Mouse (Mus musculus) splenic B cell, adult 2 months (primary cell): ENCODE data around the gene Calml4.

Experiments
- DNase-seq: peaks from one replicate; pipeline ENCODE4 v3.0.0-alpha.2; 2011; ENCODE audit warnings: low read depth, low spot score
- H3K27me3 ChIP-seq: 2 replicates; pipeline ENCODE4 v1.6.1; 2012; ENCODE audit warnings: mild to moderate bottlenecking, low read length, moderate library complexity, mixed read lengths; ENCODE audit not compliant: control insufficient read depth, poor library complexity, insufficient read depth, severe bottlenecking
- H3K36me3 ChIP-seq: 2 replicates; pipeline ENCODE4 v1.6.1; 2012; ENCODE audit warnings: mild to moderate bottlenecking, low read length, moderate library complexity, mixed read lengths; ENCODE audit not compliant: control insufficient read depth, poor library complexity, insufficient read depth, severe bottlenecking

Gene Calml4

GRCm38 (mm10) chr9:62905039-62905438, 47.2 kb downstream of the Calml4 start:
- H3K27me3 ChIP-seq: no peaks in the 10 kb centered on the region
- DNase-seq: no peak
- peaks cover 10% of the 10 kb centered on the region; the same call in 1 of the 2 replicates for H3K36me3 ChIP-seq

GRCm38 (mm10) chr9:62913390-62914069, 55.6 kb downstream of the Calml4 start:
- Histone ChIP-seq H3K36me3 (peaks cover 10% of the 10 kb centered on the region), H3K27me3 (no peaks in the 10 kb centered on the region)
- DNase-seq: no peak

- Histone ChIP-seq H3K36me3 (peaks cover 13% of the 10 kb centered on the region), H3K27me3 (no peaks in the 10 kb centered on the region)
- DNase-seq: no peak
Measured at GRCm38 (mm10) chr9:62917059-62917458, 59.2 kb downstream of the Calml4 start.

GRCm38 (mm10) chr9:62920877-62921276, 63.0 kb downstream of the Calml4 start:
- Histone ChIP-seq H3K27me3 (no peaks in the 10 kb centered on the region), H3K36me3 (peaks cover 9% of the 10 kb centered on the region; the same call in 1 of the 2 replicates)
- DNase-seq: peak; percentile 28

- H3K27me3 ChIP-seq: no peaks in the 10 kb centered on the region
- DNase-seq: no peak
Measured at GRCm38 (mm10) chr9:62924886-62925610, 67.2 kb downstream of the Calml4 start.

More at GRCm38 (mm10) chr9:62924886-62925610, 67.2 kb downstream of the Calml4 start:
- H3K36me3 ChIP-seq: peaks cover 2% of the 10 kb centered on the region; the same call in 1 of the 2 replicates
